Mouse (Mus musculus): Measurements from ENCODE around the gene Hk1. TPM values are rescaled to one million over a fixed set of nuclear protein-coding genes. Genes with fewer than 3 reads are reported as not detected.

Hk1 gene
- polyA plus RNA-seq, 1 experiment = 65.7 TPM

DNA sequence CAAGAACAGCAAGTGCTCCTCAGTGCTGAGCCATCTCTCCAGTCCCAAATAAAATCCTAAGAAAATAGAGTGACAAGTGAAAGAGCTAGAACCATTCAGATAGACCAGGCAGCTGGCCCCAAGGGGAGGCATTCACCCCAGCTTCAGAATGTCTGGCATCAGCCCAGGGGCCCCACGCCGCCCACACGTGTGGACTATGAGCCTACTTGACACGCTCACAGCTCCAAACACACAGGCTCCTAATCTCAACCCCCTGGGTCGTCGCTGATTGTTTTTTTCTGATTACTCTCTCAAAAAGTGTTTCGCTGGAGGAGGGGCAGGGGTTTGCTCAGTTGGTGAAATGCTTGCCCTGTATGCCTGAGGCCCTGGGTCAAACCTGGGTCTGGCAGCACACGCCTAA, 63.2 kb downstream of the Hk1 start:
- Histone ChIP-seq H3K4me3 (ENCODE audit: insufficient read depth, poor library complexity, severe bottlenecking) (no peak overlapping the region), H3K27me3 (ENCODE audit: control insufficient read depth, insufficient read depth, insufficient read length) (no peaks in the 10 kb centered on the region), H3ac (ENCODE audit: control insufficient read depth, insufficient read length, low read depth) (no peak overlapping the region), H3K79me3 (ENCODE audit: low read depth) (peaks cover 12% of the 10 kb centered on the region), H3K79me2 (ENCODE audit: control insufficient read depth, insufficient read depth) (peaks cover 42% of the 10 kb centered on the region), H3K36me3 (ENCODE audit: control insufficient read depth, insufficient read depth) (peaks cover 16% of the 10 kb centered on the region)
- no peak for TF ChIP-seq MAX (IDR thresholded peaks at IDR 0.05)
- TF ChIP-seq MYOD1 (IDR thresholded peaks at IDR 0.05; ENCODE audit: control insufficient read depth, insufficient read length, low read depth) = no peak
- TF ChIP-seq CTCF (IDR thresholded peaks at IDR 0.05; ENCODE audit: control insufficient read depth, insufficient read depth, insufficient read length) = no peak
- no peak for TF ChIP-seq USF1 (IDR thresholded peaks at IDR 0.05; ENCODE audit: low read depth)
- no peak for TF ChIP-seq MYOG (IDR thresholded peaks at IDR 0.05; ENCODE audit: control insufficient read depth, extremely low read depth, insufficient read length)
- no peak for TF ChIP-seq FOSL1 (IDR thresholded peaks at IDR 0.05; ENCODE audit: insufficient read depth, low read length, poor library complexity, severe bottlenecking)
- TF ChIP-seq CEBPB (IDR thresholded peaks at IDR 0.05; ENCODE audit: low read depth) = no peak

- H3K79me2 ChIP-seq (ENCODE audit: control insufficient read depth, insufficient read depth) = peaks cover 34% of the 10 kb centered on the region
Measured at GRCm38 (mm10) chr10:62313885-62314424, 65.8 kb downstream of the Hk1 start.

DNA sequence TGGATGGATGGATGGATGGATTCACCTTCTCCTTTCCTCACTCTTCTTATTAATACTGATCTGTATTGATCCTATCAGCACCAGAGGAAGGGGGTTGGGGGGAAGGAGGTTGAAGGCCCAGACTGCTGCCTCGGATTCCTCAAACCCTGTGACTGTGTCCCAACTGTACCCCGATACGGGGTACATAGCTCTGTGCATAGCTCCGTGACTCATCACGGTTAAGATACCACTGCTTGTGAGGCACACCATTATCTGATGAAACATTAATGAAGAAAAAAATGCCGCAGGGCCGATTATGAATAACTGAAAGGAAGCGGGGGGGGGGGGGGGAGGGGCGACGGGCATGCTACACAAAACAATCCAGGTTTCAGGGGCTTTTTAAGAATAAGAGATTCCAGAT, 66.6 kb downstream of the Hk1 start:
- TF ChIP-seq MYOD1 (IDR thresholded peaks at IDR 0.05; ENCODE audit: control insufficient read depth, insufficient read length, low read depth) = no peak
- no peak for TF ChIP-seq CEBPB (IDR thresholded peaks at IDR 0.05; ENCODE audit: low read depth)
- TF ChIP-seq MYOG (IDR thresholded peaks at IDR 0.05; ENCODE audit: control insufficient read depth, extremely low read depth, insufficient read length) = no peak
- no peak for TF ChIP-seq FOSL1 (IDR thresholded peaks at IDR 0.05; ENCODE audit: insufficient read depth, low read length, poor library complexity, severe bottlenecking)
- TF ChIP-seq CTCF (IDR thresholded peaks at IDR 0.05; ENCODE audit: control insufficient read depth, insufficient read depth, insufficient read length) = no peak
- TF ChIP-seq USF1 (IDR thresholded peaks at IDR 0.05; ENCODE audit: low read depth) = no peak
- H3K27me3 ChIP-seq (ENCODE audit: control insufficient read depth, insufficient read depth, insufficient read length) = no peaks in the 10 kb centered on the region
- H3K79me2 ChIP-seq (ENCODE audit: control insufficient read depth, insufficient read depth) = peaks cover 26% of the 10 kb centered on the region

More at GRCm38 (mm10) chr10:62313885-62314424, 65.8 kb downstream of the Hk1 start:
- no peak for TF ChIP-seq USF1 (IDR thresholded peaks at IDR 0.05; ENCODE audit: low read depth)
- Histone ChIP-seq H3K4me3 (ENCODE audit: insufficient read depth, poor library complexity, severe bottlenecking) (no peak overlapping the region), H3ac (ENCODE audit: control insufficient read depth, insufficient read length, low read depth) (no peak overlapping the region), H3K27me3 (ENCODE audit: control insufficient read depth, insufficient read depth, insufficient read length) (no peaks in the 10 kb centered on the region), H3K36me3 (ENCODE audit: control insufficient read depth, insufficient read depth) (peaks cover 27% of the 10 kb centered on the region), H3K79me3 (ENCODE audit: low read depth) (peaks cover 10% of the 10 kb centered on the region)

GRCm38 (mm10) chr10:62311464-62311863, 68.2 kb downstream of the Hk1 start:
- Histone ChIP-seq H3ac (ENCODE audit: control insufficient read depth, insufficient read length, low read depth) (no peak overlapping the region), H3K79me3 (ENCODE audit: low read depth) (peaks cover 5% of the 10 kb centered on the region), H3K27me3 (ENCODE audit: control insufficient read depth, insufficient read depth, insufficient read length) (no peaks in the 10 kb centered on the region), H3K36me3 (ENCODE audit: control insufficient read depth, insufficient read depth) (peaks cover 30% of the 10 kb centered on the region), H3K4me3 (ENCODE audit: insufficient read depth, poor library complexity, severe bottlenecking) (no peak overlapping the region), H3K79me2 (ENCODE audit: control insufficient read depth, insufficient read depth) (peaks cover 9% of the 10 kb centered on the region)
- TF ChIP-seq MYOG (IDR thresholded peaks at IDR 0.05; ENCODE audit: control insufficient read depth, extremely low read depth, insufficient read length) (no peak), USF1 (IDR thresholded peaks at IDR 0.05; ENCODE audit: low read depth) (no peak), FOSL1 (IDR thresholded peaks at IDR 0.05; ENCODE audit: insufficient read depth, low read length, poor library complexity, severe bottlenecking) (no peak), MAX (IDR thresholded peaks at IDR 0.05) (no peak), CTCF (IDR thresholded peaks at IDR 0.05; ENCODE audit: control insufficient read depth, insufficient read depth, insufficient read length) (no peak), MYOD1 (IDR thresholded peaks at IDR 0.05; ENCODE audit: control insufficient read depth, insufficient read length, low read depth) (no peak), CEBPB (IDR thresholded peaks at IDR 0.05; ENCODE audit: low read depth) (no peak)

More for the DNA sequence above, 66.6 kb downstream of the Hk1 start:
- no peak overlapping the region for H3ac ChIP-seq (ENCODE audit: control insufficient read depth, insufficient read length, low read depth)
- H3K4me3 ChIP-seq (ENCODE audit: insufficient read depth, poor library complexity, severe bottlenecking) = no peak overlapping the region
- H3K79me3 ChIP-seq (ENCODE audit: low read depth) = peaks cover 10% of the 10 kb centered on the region
- peaks cover 30% of the 10 kb centered on the region for H3K36me3 ChIP-seq (ENCODE audit: control insufficient read depth, insufficient read depth)

DNA sequence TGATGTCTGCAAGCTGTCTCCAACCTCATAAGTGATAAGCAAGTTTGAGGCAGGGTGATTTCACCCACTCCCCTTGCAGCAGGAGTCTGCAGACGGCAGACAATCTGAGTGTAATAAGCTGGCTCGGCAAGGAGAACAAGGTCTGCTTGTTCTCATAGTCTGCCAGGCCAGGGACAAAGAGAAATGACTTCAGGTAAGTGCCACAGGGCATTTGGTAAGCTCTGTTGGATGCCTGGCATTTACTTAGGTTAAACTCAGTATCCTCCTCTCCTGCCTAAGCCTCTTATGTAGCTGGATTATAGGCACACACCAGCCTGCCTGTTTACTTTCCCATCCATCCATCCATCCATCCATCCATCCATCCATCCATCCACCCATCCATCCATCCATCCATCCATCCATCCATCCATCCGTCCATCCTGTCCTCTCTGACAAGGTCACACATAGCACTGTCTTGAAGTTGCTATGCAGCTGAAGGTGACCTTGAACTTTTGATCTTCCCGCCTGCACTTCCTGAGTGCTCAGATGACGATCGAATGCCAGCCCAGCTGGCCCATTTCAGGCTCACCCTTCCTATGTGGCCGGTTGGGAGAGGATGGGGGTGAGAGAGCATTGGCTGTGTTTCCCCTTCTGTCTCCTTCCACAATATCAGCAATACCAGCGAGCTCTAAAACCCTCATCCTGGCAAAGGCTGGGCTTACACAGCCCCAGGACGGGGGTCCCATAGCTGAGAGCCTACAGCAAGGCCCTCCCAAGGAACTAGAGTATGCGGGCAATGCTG, 69.3 kb downstream of the Hk1 start:
- Histone ChIP-seq H3K27me3 (ENCODE audit: control insufficient read depth, insufficient read depth, insufficient read length) (no peaks in the 10 kb centered on the region), H3K4me3 (ENCODE audit: insufficient read depth, poor library complexity, severe bottlenecking) (no peak overlapping the region), H3K79me3 (ENCODE audit: low read depth) (peaks cover 5% of the 10 kb centered on the region), H3ac (ENCODE audit: control insufficient read depth, insufficient read length, low read depth) (no peak overlapping the region), H3K79me2 (ENCODE audit: control insufficient read depth, insufficient read depth) (peaks cover 5% of the 10 kb centered on the region), H3K36me3 (ENCODE audit: control insufficient read depth, insufficient read depth) (peaks cover 30% of the 10 kb centered on the region)
- TF ChIP-seq MYOG (IDR thresholded peaks at IDR 0.05; ENCODE audit: control insufficient read depth, extremely low read depth, insufficient read length) = no peak
- TF ChIP-seq FOSL1 (IDR thresholded peaks at IDR 0.05; ENCODE audit: insufficient read depth, low read length, poor library complexity, severe bottlenecking) = no peak
- no peak for TF ChIP-seq MAX (IDR thresholded peaks at IDR 0.05)
- no peak for TF ChIP-seq USF1 (IDR thresholded peaks at IDR 0.05; ENCODE audit: low read depth)
- no peak for TF ChIP-seq MYOD1 (IDR thresholded peaks at IDR 0.05; ENCODE audit: control insufficient read depth, insufficient read length, low read depth)
- no peak for TF ChIP-seq CTCF (IDR thresholded peaks at IDR 0.05; ENCODE audit: control insufficient read depth, insufficient read depth, insufficient read length)
- no peak for TF ChIP-seq CEBPB (IDR thresholded peaks at IDR 0.05; ENCODE audit: low read depth)

All from C2C12 (cell line).